Mouse (Mus musculus): ENCODE results near the gene Cox14. TPM values are rescaled to one million over a fixed set of nuclear protein-coding genes. Genes with fewer than 3 reads are reported as not detected.
A peak's percentile ranks its signal among the peaks of the same experiment; 100 is the strongest.
"Not testable (repeated sequence)": the region's sequence is repeated elsewhere in the genome, so short reads cannot be mapped to it uniquely, and the experiment has no call there.

Cox14 gene
- total RNA-seq (2022) = 100 to 1,000 TPM; 154 to 172 (median 162) TPM

GRCm38 (mm10) chr15:99725341-99726155, at the start of gene Cox14:
TSS of gene Cox14 (plus strand) at chr15:99725618.
- DNase-seq (ENCODE audit: low spot score in 2 of 2) = peak; percentile 92 to 93

GRCm38 (mm10) chr15:99677089-99677488, 48.3 kb upstream of the Cox14 start:
- DNase-seq (ENCODE audit: low spot score in 2 of 2) = no peak

- no peak for DNase-seq (ENCODE audit: low spot score in 2 of 2)
Measured at GRCm38 (mm10) chr15:99678063-99678800, 47.2 kb upstream of the Cox14 start.

- DNase-seq (ENCODE audit: low spot score in 2 of 2) = no peak
Measured at GRCm38 (mm10) chr15:99679008-99679407, 46.4 kb upstream of the Cox14 start.

GRCm38 (mm10) chr15:99682880-99683279, 42.5 kb upstream of the Cox14 start:
- no peak for DNase-seq (ENCODE audit: low spot score in 2 of 2)

- no peak for DNase-seq (ENCODE audit: low spot score in 2 of 2)
Measured at GRCm38 (mm10) chr15:99684156-99684555, 41.3 kb upstream of the Cox14 start.

- no peak for DNase-seq (ENCODE audit: low spot score in 2 of 2)
Measured at GRCm38 (mm10) chr15:99688712-99689111, 36.7 kb upstream of the Cox14 start.

- DNase-seq (ENCODE audit: low spot score in 2 of 2) = no peak
Measured at GRCm38 (mm10) chr15:99690924-99691323, 34.5 kb upstream of the Cox14 start.

GRCm38 (mm10) chr15:99691976-99692375, 33.4 kb upstream of the Cox14 start:
- DNase-seq (ENCODE audit: low spot score in 2 of 2) = no peak

- DNase-seq (ENCODE audit: low spot score in 2 of 2) = no peak
Measured at GRCm38 (mm10) chr15:99697309-99697708, 28.1 kb upstream of the Cox14 start.

- DNase-seq (ENCODE audit: low spot score in 2 of 2) = no peak
Measured at GRCm38 (mm10) chr15:99698533-99699085, 26.8 kb upstream of the Cox14 start.

GRCm38 (mm10) chr15:99699715-99700114, 25.7 kb upstream of the Cox14 start:
- DNase-seq (ENCODE audit: low spot score in 2 of 2) = no peak

GRCm38 (mm10) chr15:99700219-99701106, 25.0 kb upstream of the Cox14 start:
- no peak for DNase-seq (ENCODE audit: low spot score in 2 of 2)

GRCm38 (mm10) chr15:99701640-99701998, 23.8 kb upstream of the Cox14 start:
- DNase-seq (ENCODE audit: low spot score in 2 of 2) = not testable (repeated sequence)

- DNase-seq (ENCODE audit: low spot score in 2 of 2) = peak; percentile 79 to 88
Measured at GRCm38 (mm10) chr15:99701999-99702900, 23.2 kb upstream of the Cox14 start, which contains the start of gene Smarcd1. TSS of gene Smarcd1 (plus strand) at chr15:99702129.

- DNase-seq (ENCODE audit: low spot score in 2 of 2) = no peak
Measured at GRCm38 (mm10) chr15:99703104-99703503, 22.3 kb upstream of the Cox14 start.

GRCm38 (mm10) chr15:99703676-99704040, 21.8 kb upstream of the Cox14 start:
- no peak for DNase-seq (ENCODE audit: low spot score in 2 of 2)

- no peak for DNase-seq (ENCODE audit: low spot score in 2 of 2)
Measured at GRCm38 (mm10) chr15:99704041-99704681, 21.3 kb upstream of the Cox14 start.

- no peak for DNase-seq (ENCODE audit: low spot score in 2 of 2)
Measured at GRCm38 (mm10) chr15:99704881-99705280, 20.5 kb upstream of the Cox14 start.

Measured in gastrocnemius, adult 8-10 months (tissue).